Mouse (Mus musculus): ENCODE results near the gene Rnf152. TPM values are rescaled to one million over a fixed set of nuclear protein-coding genes. Genes with fewer than 3 reads are reported as not detected.

Gene Rnf152
- polyA plus RNA-seq, 1 experiment from 2014 or later, result 24.2 TPM

DNA sequence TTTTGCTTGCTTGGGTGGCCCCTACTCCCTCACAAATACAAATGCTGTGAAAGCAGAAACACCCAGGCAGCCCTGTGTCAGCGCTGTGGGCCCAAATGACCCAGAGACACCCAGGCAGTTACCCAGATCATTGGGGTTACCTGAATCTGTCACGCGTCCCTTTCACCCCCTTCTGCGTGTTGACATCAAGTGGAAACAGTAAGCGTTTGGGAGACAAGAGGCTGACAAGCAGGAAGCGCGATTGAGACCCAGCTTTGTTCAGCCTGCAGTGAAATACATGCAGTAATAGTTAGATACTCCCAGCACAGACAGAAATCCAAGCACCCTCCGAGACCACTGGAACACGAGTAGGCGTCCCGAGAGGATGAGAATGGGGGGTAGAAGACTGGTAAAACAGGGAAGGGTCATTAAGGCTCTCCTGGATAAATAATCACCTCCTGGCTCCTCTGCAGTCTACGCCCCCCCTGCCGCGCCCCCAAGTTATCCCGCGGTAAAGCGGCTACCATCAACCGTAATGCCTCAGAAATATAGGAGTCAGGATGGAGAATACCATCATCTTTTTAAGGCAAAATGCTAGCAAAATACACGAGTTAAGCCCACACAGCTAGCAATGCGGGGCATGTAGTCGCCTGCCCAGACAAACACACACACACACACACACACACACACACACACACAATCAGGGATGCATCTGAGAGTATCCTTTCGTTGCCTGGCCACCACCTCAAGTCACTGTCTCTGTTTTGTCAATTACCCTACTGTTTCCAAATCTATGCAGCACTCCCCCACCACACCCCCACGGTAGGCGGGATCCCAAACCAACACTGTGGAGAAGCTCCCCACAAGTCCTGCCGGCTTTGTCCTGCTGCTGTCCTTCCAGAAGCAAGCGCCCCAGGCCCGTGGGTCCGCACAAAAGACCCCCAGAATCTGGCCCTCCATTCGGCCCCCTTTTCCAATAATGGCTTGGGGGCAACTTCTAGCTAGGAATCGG is 1.3 kb downstream of the Rnf152 start:
- Histone ChIP-seq H3K4me3 (ENCODE audit: low read length) (peak overlapping the region; percentile 64), H3K27me3 (replicated peaks; ENCODE audit: control insufficient read depth, insufficient read depth, low read length) (no peaks in the 10 kb centered on the region), H3K9me3 (ENCODE audit: control insufficient read depth, low read length) (no peaks in the 10 kb centered on the region), H3K4me1 (ENCODE audit: control insufficient read depth, insufficient read depth, low read depth, low read length) (peaks cover 9% of the 10 kb centered on the region), H3K36me3 (ENCODE audit: control insufficient read depth, insufficient read depth, low read length) (peaks cover 2% of the 10 kb centered on the region; the same call in 1 of the 2 replicates), H3K9ac (ENCODE audit: low read depth, low read length) (peak overlapping the region; percentile 83), H3K4me2 (ENCODE audit: low read length) (peak overlapping the region; percentile 65), H3K27ac (ENCODE audit: low read depth, low read length) (peak overlapping the region; percentile 80)
- peak; percentile 68 for ATAC-seq
- 2% methylated on average over 30 of the region's 30 CpGs for WGBS

DNA sequence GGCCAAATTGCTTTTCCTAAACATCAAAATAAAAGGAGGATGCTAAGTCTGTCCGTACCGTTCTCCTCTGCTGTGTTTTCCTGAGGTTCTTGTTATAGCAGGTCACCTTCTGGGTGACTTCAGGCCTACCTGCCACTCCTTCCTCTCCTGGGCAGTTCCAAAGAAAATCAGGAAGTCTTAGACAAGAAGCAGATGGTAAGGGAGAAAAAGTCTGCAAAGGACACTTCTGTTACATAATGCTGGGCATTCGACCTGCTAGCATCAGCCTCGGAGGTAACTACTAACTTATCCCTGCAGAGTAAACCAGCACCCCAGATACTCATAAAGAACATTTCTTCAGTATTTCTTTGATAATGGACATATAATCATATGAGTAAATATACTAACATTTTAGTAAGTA is 4.7 kb downstream of the Rnf152 start:
- no peak for ATAC-seq
- H3K4me2 ChIP-seq (ENCODE audit: low read length), result no peak overlapping the region
- no peak overlapping the region for H3K27ac ChIP-seq (ENCODE audit: low read depth, low read length)
- no peaks in the 10 kb centered on the region for H3K27me3 ChIP-seq (replicated peaks; ENCODE audit: control insufficient read depth, insufficient read depth, low read length)
- H3K9me3 ChIP-seq (ENCODE audit: control insufficient read depth, low read length), result no peaks in the 10 kb centered on the region
- no peak overlapping the region for H3K9ac ChIP-seq (ENCODE audit: low read depth, low read length)
- H3K36me3 ChIP-seq (ENCODE audit: control insufficient read depth, insufficient read depth, low read length), result peaks cover 2% of the 10 kb centered on the region; the same call in 1 of the 2 replicates
- 93% methylated on average over 4 of the region's 4 CpGs for WGBS
- peaks cover 9% of the 10 kb centered on the region for H3K4me1 ChIP-seq (ENCODE audit: control insufficient read depth, insufficient read depth, low read depth, low read length)
- H3K4me3 ChIP-seq (ENCODE audit: low read length), result no peak overlapping the region

- WGBS, result 86% methylated on average over 6 of the region's 6 CpGs
- no peaks in the 10 kb centered on the region for H3K36me3 ChIP-seq (ENCODE audit: control insufficient read depth, insufficient read depth, low read length)
- no peak overlapping the region for H3K9ac ChIP-seq (ENCODE audit: low read depth, low read length)
- H3K4me3 ChIP-seq (ENCODE audit: low read length), result no peak overlapping the region
- ATAC-seq, result no peak
- H3K9me3 ChIP-seq (ENCODE audit: control insufficient read depth, low read length), result no peaks in the 10 kb centered on the region
- H3K27me3 ChIP-seq (replicated peaks; ENCODE audit: control insufficient read depth, insufficient read depth, low read length), result no peaks in the 10 kb centered on the region
- H3K4me2 ChIP-seq (ENCODE audit: low read length), result no peak overlapping the region
- no peak overlapping the region for H3K27ac ChIP-seq (ENCODE audit: low read depth, low read length)
- H3K4me1 ChIP-seq (ENCODE audit: control insufficient read depth, insufficient read depth, low read depth, low read length), result no peaks in the 10 kb centered on the region
Measured at GRCm38 (mm10) chr1:105342305-105342704, 14.2 kb downstream of the Rnf152 start.

DNA sequence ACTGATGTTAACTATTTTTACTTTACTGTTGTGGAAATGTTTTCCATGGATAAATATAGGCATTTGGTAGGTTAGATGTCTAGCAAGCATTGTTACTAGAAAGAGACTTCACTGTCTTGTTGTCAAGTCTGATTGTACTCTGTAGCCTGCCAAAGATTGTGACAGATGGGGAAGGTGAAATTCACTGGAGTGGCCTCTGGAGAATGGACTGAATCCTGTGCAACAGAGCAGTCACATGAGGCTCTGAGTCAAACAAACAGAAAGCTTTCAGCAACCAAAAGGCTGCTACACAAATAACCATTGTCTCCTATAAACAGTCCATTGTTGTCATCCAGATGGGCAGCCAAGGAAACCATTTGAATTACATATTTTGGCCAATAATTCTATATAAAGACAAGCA is 15.6 kb downstream of the Rnf152 start:
- no peak; the same call in 1 of the 2 replicates for ATAC-seq
- Histone ChIP-seq H3K4me1 (ENCODE audit: control insufficient read depth, insufficient read depth, low read depth, low read length) (no peaks in the 10 kb centered on the region), H3K9me3 (ENCODE audit: control insufficient read depth, low read length) (no peaks in the 10 kb centered on the region), H3K27ac (ENCODE audit: low read depth, low read length) (no peak overlapping the region), H3K9ac (ENCODE audit: low read depth, low read length) (no peak overlapping the region), H3K4me3 (ENCODE audit: low read length) (no peak overlapping the region), H3K36me3 (ENCODE audit: control insufficient read depth, insufficient read depth, low read length) (no peaks in the 10 kb centered on the region), H3K27me3 (replicated peaks; ENCODE audit: control insufficient read depth, insufficient read depth, low read length) (no peaks in the 10 kb centered on the region), H3K4me2 (ENCODE audit: low read length) (no peak overlapping the region)

GRCm38 (mm10) chr1:105337397-105337796 is 19.1 kb downstream of the Rnf152 start:
- Histone ChIP-seq H3K4me3 (ENCODE audit: low read length) (no peak overlapping the region), H3K27me3 (replicated peaks; ENCODE audit: control insufficient read depth, insufficient read depth, low read length) (no peaks in the 10 kb centered on the region), H3K27ac (ENCODE audit: low read depth, low read length) (no peak overlapping the region), H3K36me3 (ENCODE audit: control insufficient read depth, insufficient read depth, low read length) (no peaks in the 10 kb centered on the region), H3K9me3 (ENCODE audit: control insufficient read depth, low read length) (no peaks in the 10 kb centered on the region), H3K9ac (ENCODE audit: low read depth, low read length) (no peak overlapping the region), H3K4me2 (ENCODE audit: low read length) (no peak overlapping the region), H3K4me1 (ENCODE audit: control insufficient read depth, insufficient read depth, low read depth, low read length) (no peaks in the 10 kb centered on the region)
- ATAC-seq, result no peak
- whole genome bisulfite sequencing, result 84% methylated on average over 4 of the region's 4 CpGs

- Histone ChIP-seq H3K27me3 (replicated peaks; ENCODE audit: control insufficient read depth, insufficient read depth, low read length) (no peaks in the 10 kb centered on the region), H3K4me1 (ENCODE audit: control insufficient read depth, insufficient read depth, low read depth, low read length) (no peaks in the 10 kb centered on the region), H3K4me2 (ENCODE audit: low read length) (no peak overlapping the region), H3K4me3 (ENCODE audit: low read length) (no peak overlapping the region), H3K9me3 (ENCODE audit: control insufficient read depth, low read length) (no peaks in the 10 kb centered on the region), H3K9ac (ENCODE audit: low read depth, low read length) (no peak overlapping the region), H3K36me3 (ENCODE audit: control insufficient read depth, insufficient read depth, low read length) (no peaks in the 10 kb centered on the region), H3K27ac (ENCODE audit: low read depth, low read length) (no peak overlapping the region)
- 89% methylated on average over 5 of the region's 5 CpGs for WGBS
- ATAC-seq, result no peak
Measured at GRCm38 (mm10) chr1:105336096-105336495, 20.4 kb downstream of the Rnf152 start.

DNA sequence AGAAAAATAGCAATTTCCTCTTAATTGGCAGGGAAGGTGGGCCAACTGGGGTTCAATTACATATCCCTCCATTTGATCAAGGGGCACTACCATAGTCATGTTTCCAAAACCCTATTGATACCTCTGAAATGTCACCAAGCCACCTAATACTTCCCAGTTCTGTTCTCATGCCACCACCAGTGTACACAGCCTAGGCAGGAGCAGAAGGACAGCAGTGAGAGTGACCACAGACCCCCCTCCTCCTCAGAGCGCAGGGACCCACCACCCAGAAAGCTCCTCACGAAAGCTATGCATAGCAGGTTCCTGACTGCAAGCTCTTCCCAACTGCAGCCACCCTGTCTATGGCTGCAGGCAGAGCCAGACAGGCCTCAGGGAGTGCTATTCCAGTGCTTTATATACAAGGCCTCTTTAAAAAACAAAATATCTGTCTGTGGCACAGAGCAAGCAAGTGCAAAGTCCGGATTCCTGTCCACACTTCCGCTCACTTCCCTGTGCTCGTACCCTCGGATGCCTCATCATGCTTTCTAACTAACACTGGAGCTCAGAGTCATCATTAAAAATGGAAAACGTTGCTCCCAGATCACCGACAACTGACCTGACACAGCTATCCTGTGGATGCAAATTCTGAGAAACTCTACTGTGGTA is 24.3 kb downstream of the Rnf152 start:
- Histone ChIP-seq H3K9me3 (ENCODE audit: control insufficient read depth, low read length) (no peaks in the 10 kb centered on the region), H3K36me3 (ENCODE audit: control insufficient read depth, insufficient read depth, low read length) (no peaks in the 10 kb centered on the region), H3K4me1 (ENCODE audit: control insufficient read depth, insufficient read depth, low read depth, low read length) (no peaks in the 10 kb centered on the region), H3K4me3 (ENCODE audit: low read length) (no peak overlapping the region), H3K9ac (ENCODE audit: low read depth, low read length) (no peak overlapping the region), H3K27ac (ENCODE audit: low read depth, low read length) (no peak overlapping the region), H3K27me3 (replicated peaks; ENCODE audit: control insufficient read depth, insufficient read depth, low read length) (no peaks in the 10 kb centered on the region), H3K4me2 (ENCODE audit: low read length) (no peak overlapping the region)
- 88% methylated on average over 8 of the region's 8 CpGs for WGBS
- no peak for ATAC-seq

GRCm38 (mm10) chr1:105331605-105332004 is 24.9 kb downstream of the Rnf152 start:
- ATAC-seq, result no peak
- no peaks in the 10 kb centered on the region for H3K27me3 ChIP-seq (replicated peaks; ENCODE audit: control insufficient read depth, insufficient read depth, low read length)
- no peak overlapping the region for H3K4me2 ChIP-seq (ENCODE audit: low read length)
- H3K27ac ChIP-seq (ENCODE audit: low read depth, low read length), result no peak overlapping the region
- H3K4me3 ChIP-seq (ENCODE audit: low read length), result no peak overlapping the region
- no peaks in the 10 kb centered on the region for H3K4me1 ChIP-seq (ENCODE audit: control insufficient read depth, insufficient read depth, low read depth, low read length)
- no peak overlapping the region for H3K9ac ChIP-seq (ENCODE audit: low read depth, low read length)
- H3K9me3 ChIP-seq (ENCODE audit: control insufficient read depth, low read length), result no peaks in the 10 kb centered on the region
- WGBS, result 49% methylated on average over 5 of the region's 5 CpGs
- no peaks in the 10 kb centered on the region for H3K36me3 ChIP-seq (ENCODE audit: control insufficient read depth, insufficient read depth, low read length)

- 72% methylated on average over 5 of the region's 5 CpGs for WGBS
- H3K4me2 ChIP-seq (ENCODE audit: low read length), result no peak overlapping the region
Measured at GRCm38 (mm10) chr1:105330581-105331320, 25.8 kb downstream of the Rnf152 start.

More at GRCm38 (mm10) chr1:105330581-105331320, 25.8 kb downstream of the Rnf152 start:
- Histone ChIP-seq H3K27ac (ENCODE audit: low read depth, low read length) (no peak overlapping the region), H3K9me3 (ENCODE audit: control insufficient read depth, low read length) (no peaks in the 10 kb centered on the region), H3K4me3 (ENCODE audit: low read length) (no peak overlapping the region), H3K9ac (ENCODE audit: low read depth, low read length) (no peak overlapping the region), H3K36me3 (ENCODE audit: control insufficient read depth, insufficient read depth, low read length) (no peaks in the 10 kb centered on the region), H3K27me3 (replicated peaks; ENCODE audit: control insufficient read depth, insufficient read depth, low read length) (no peaks in the 10 kb centered on the region), H3K4me1 (ENCODE audit: control insufficient read depth, insufficient read depth, low read depth, low read length) (no peaks in the 10 kb centered on the region)
- ATAC-seq, result no peak

All from hindbrain, embryonic 16.5 days (tissue).